Mouse (Mus musculus): ENCODE measurements around the gene Negr1. TPM values are rescaled to one million over a fixed set of nuclear protein-coding genes. Genes with fewer than 3 reads are reported as not detected.

Gene Negr1
- polyA plus RNA-seq, 1 experiment from 2014 or later: 6.0 TPM

GRCm38 (mm10) chr3:156886915-156887314, 325.3 kb downstream of the Negr1 start:
- H3K27me3 ChIP-seq (replicated peaks; ENCODE audit: control insufficient read depth, insufficient read depth, low read length): no peaks in the 10 kb centered on the region
- H3K36me3 ChIP-seq (ENCODE audit: control insufficient read depth, insufficient read depth, low read length): no peaks in the 10 kb centered on the region
- H3K27ac ChIP-seq (ENCODE audit: low read depth): no peak overlapping the region
- no peaks in the 10 kb centered on the region for H3K4me1 ChIP-seq (replicated peaks; ENCODE audit: control insufficient read depth, insufficient read depth, low read length)
- ATAC-seq (replicated peaks; ENCODE audit: low FRiP score, low TSS enrichment, low read depth) (no peak), DNase-seq (ENCODE audit: low spot score) (no peak)
- H3K9me3 ChIP-seq (ENCODE audit: control insufficient read depth, low read length): no peaks in the 10 kb centered on the region
- no peak overlapping the region for H3K4me2 ChIP-seq (ENCODE audit: low read length)
- H3K9ac ChIP-seq (ENCODE audit: low read length): no peak overlapping the region
- 72% methylated on average over 3 of the region's 3 CpGs for WGBS
- no peak overlapping the region for H3K4me3 ChIP-seq (ENCODE audit: low read depth, low read length)

- H3K9me3 ChIP-seq (ENCODE audit: control insufficient read depth, low read length): no peaks in the 10 kb centered on the region
- no peak for ATAC-seq (replicated peaks; ENCODE audit: low FRiP score, low TSS enrichment, low read depth)
- 85% methylated on average over 4 of the region's 4 CpGs for WGBS
Measured at GRCm38 (mm10) chr3:156890986-156891385, 329.4 kb downstream of the Negr1 start.

DNA sequence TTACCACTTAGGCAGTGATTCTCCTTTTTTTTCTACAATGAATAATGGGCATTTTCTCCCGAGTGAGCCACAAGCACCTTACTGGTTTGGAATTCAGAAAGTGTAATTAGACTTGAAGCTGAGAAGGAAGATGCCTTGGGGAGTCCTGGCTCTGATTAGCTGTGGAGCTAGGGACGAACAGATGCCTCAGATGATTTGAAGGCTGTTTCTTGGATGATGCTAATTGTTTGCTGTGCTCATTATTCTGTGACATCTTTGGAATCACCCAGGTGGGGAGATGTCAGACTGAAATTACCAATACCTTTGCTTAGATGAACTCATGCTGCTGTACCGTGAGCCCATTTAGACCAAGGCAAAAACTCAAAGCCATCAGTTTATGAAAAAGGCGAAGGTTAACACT, 333.7 kb downstream of the Negr1 start:
- WGBS: 50% methylated on average over 4 of the region's 4 CpGs

More at GRCm38 (mm10) chr3:156890986-156891385, 329.4 kb downstream of the Negr1 start:
- no peak overlapping the region for H3K4me2 ChIP-seq (ENCODE audit: low read length)
- no peaks in the 10 kb centered on the region for H3K27me3 ChIP-seq (replicated peaks; ENCODE audit: control insufficient read depth, insufficient read depth, low read length)
- H3K27ac ChIP-seq (ENCODE audit: low read depth): no peak overlapping the region
- no peaks in the 10 kb centered on the region for H3K4me1 ChIP-seq (replicated peaks; ENCODE audit: control insufficient read depth, insufficient read depth, low read length)
- no peak for DNase-seq (ENCODE audit: low spot score)
- no peak overlapping the region for H3K4me3 ChIP-seq (ENCODE audit: low read depth, low read length)
- H3K36me3 ChIP-seq (ENCODE audit: control insufficient read depth, insufficient read depth, low read length): no peaks in the 10 kb centered on the region
- H3K9ac ChIP-seq (ENCODE audit: low read length): no peak overlapping the region

DNA sequence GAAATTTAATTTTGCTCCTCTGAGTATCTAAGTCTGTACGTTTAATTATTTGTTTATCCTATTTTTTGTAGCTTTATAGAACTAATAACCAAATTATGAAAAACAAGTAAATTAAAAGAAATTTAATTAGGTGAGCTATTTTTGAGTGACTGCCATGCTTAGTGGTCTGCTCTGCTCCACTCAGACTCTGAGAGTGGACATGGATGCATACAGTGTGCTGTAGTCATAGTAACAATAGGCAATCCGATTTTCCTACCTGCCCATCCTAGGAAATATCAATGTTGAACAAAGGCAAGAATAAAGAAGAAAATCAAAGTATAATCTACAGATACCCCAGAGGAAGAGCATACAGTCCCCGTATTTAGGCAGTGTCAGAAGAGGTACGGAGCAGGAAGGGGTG, 334.5 kb downstream of the Negr1 start:
- DNase-seq (ENCODE audit: low spot score) (no peak), ATAC-seq (replicated peaks; ENCODE audit: low FRiP score, low TSS enrichment, low read depth) (no peak)
- H3K4me1 ChIP-seq (replicated peaks; ENCODE audit: control insufficient read depth, insufficient read depth, low read length): no peaks in the 10 kb centered on the region
- no peaks in the 10 kb centered on the region for H3K9me3 ChIP-seq (ENCODE audit: control insufficient read depth, low read length)
- WGBS: 79% methylated on average over 4 of the region's 4 CpGs
- no peak overlapping the region for H3K27ac ChIP-seq (ENCODE audit: low read depth)
- no peak overlapping the region for H3K9ac ChIP-seq (ENCODE audit: low read length)
- H3K4me2 ChIP-seq (ENCODE audit: low read length): no peak overlapping the region
- H3K4me3 ChIP-seq (ENCODE audit: low read depth, low read length): no peak overlapping the region
- no peaks in the 10 kb centered on the region for H3K27me3 ChIP-seq (replicated peaks; ENCODE audit: control insufficient read depth, insufficient read depth, low read length)
- H3K36me3 ChIP-seq (ENCODE audit: control insufficient read depth, insufficient read depth, low read length): no peaks in the 10 kb centered on the region

More for the DNA sequence above, 333.7 kb downstream of the Negr1 start:
- Histone ChIP-seq H3K27me3 (replicated peaks; ENCODE audit: control insufficient read depth, insufficient read depth, low read length) (no peaks in the 10 kb centered on the region), H3K36me3 (ENCODE audit: control insufficient read depth, insufficient read depth, low read length) (no peaks in the 10 kb centered on the region), H3K4me1 (replicated peaks; ENCODE audit: control insufficient read depth, insufficient read depth, low read length) (no peaks in the 10 kb centered on the region), H3K9me3 (ENCODE audit: control insufficient read depth, low read length) (no peaks in the 10 kb centered on the region), H3K4me3 (ENCODE audit: low read depth, low read length) (no peak overlapping the region), H3K9ac (ENCODE audit: low read length) (no peak overlapping the region), H3K4me2 (ENCODE audit: low read length) (no peak overlapping the region), H3K27ac (ENCODE audit: low read depth) (no peak overlapping the region)
- no peak for DNase-seq (ENCODE audit: low spot score)
- ATAC-seq (replicated peaks; ENCODE audit: low FRiP score, low TSS enrichment, low read depth): no peak

GRCm38 (mm10) chr3:156896552-156896951, 335.0 kb downstream of the Negr1 start:
- no peaks in the 10 kb centered on the region for H3K36me3 ChIP-seq (ENCODE audit: control insufficient read depth, insufficient read depth, low read length)
- no peak overlapping the region for H3K27ac ChIP-seq (ENCODE audit: low read depth)
- ATAC-seq (replicated peaks; ENCODE audit: low FRiP score, low TSS enrichment, low read depth): no peak
- DNase-seq (ENCODE audit: low spot score): no peak
- H3K4me1 ChIP-seq (replicated peaks; ENCODE audit: control insufficient read depth, insufficient read depth, low read length): no peaks in the 10 kb centered on the region
- H3K9ac ChIP-seq (ENCODE audit: low read length): no peak overlapping the region
- no peaks in the 10 kb centered on the region for H3K9me3 ChIP-seq (ENCODE audit: control insufficient read depth, low read length)
- WGBS: 75% methylated on average over 1 of the region's 1 CpGs
- H3K4me3 ChIP-seq (ENCODE audit: low read depth, low read length): no peak overlapping the region
- H3K4me2 ChIP-seq (ENCODE audit: low read length): no peak overlapping the region
- H3K27me3 ChIP-seq (replicated peaks; ENCODE audit: control insufficient read depth, insufficient read depth, low read length): no peaks in the 10 kb centered on the region

GRCm38 (mm10) chr3:156901140-156901539, 339.5 kb downstream of the Negr1 start:
- no peak for DNase-seq (ENCODE audit: low spot score)
- Histone ChIP-seq H3K9me3 (ENCODE audit: control insufficient read depth, low read length) (no peaks in the 10 kb centered on the region), H3K4me2 (ENCODE audit: low read length) (no peak overlapping the region), H3K27me3 (replicated peaks; ENCODE audit: control insufficient read depth, insufficient read depth, low read length) (no peaks in the 10 kb centered on the region), H3K4me1 (replicated peaks; ENCODE audit: control insufficient read depth, insufficient read depth, low read length) (no peaks in the 10 kb centered on the region), H3K36me3 (ENCODE audit: control insufficient read depth, insufficient read depth, low read length) (no peaks in the 10 kb centered on the region), H3K4me3 (ENCODE audit: low read depth, low read length) (no peak overlapping the region), H3K27ac (ENCODE audit: low read depth) (no peak overlapping the region), H3K9ac (ENCODE audit: low read length) (no peak overlapping the region)
- ATAC-seq (replicated peaks; ENCODE audit: low FRiP score, low TSS enrichment, low read depth): no peak
- 87% methylated on average over 3 of the region's 3 CpGs for WGBS

- no peaks in the 10 kb centered on the region for H3K4me1 ChIP-seq (replicated peaks; ENCODE audit: control insufficient read depth, insufficient read depth, low read length)
- DNase-seq (ENCODE audit: low spot score) (no peak), ATAC-seq (replicated peaks; ENCODE audit: low FRiP score, low TSS enrichment, low read depth) (no peak)
- no peak overlapping the region for H3K4me3 ChIP-seq (ENCODE audit: low read depth, low read length)
- no peaks in the 10 kb centered on the region for H3K27me3 ChIP-seq (replicated peaks; ENCODE audit: control insufficient read depth, insufficient read depth, low read length)
- H3K9ac ChIP-seq (ENCODE audit: low read length): no peak overlapping the region
- H3K4me2 ChIP-seq (ENCODE audit: low read length): no peak overlapping the region
- no peak overlapping the region for H3K27ac ChIP-seq (ENCODE audit: low read depth)
- H3K36me3 ChIP-seq (ENCODE audit: control insufficient read depth, insufficient read depth, low read length): no peaks in the 10 kb centered on the region
- H3K9me3 ChIP-seq (ENCODE audit: control insufficient read depth, low read length): no peaks in the 10 kb centered on the region
- WGBS: 87% methylated on average over 9 of the region's 9 CpGs
Measured at GRCm38 (mm10) chr3:156903925-156904576, 342.5 kb downstream of the Negr1 start.

DNA sequence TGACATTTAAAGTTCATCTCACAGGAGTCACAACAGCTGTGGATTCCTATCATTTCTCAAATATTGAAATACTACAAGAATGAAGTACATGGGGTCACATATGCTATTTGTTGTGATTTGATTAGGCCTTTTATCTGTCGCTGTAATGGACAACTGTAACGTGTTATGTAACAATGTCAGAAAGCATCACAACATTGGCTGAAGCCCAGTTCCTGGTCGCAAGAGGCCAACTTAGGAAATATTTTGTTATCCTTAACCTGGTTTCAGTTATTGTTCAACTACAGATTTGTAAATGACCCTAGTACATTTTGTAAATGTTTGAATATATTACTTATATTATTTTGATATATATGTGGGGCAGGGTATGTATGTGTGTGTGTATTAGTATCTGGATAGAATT, 351.2 kb downstream of the Negr1 start:
- H3K4me1 ChIP-seq (replicated peaks; ENCODE audit: control insufficient read depth, insufficient read depth, low read length): no peaks in the 10 kb centered on the region
- no peak for DNase-seq (ENCODE audit: low spot score)
- WGBS: 90% methylated on average over 3 of the region's 3 CpGs
- H3K9me3 ChIP-seq (ENCODE audit: control insufficient read depth, low read length): no peaks in the 10 kb centered on the region
- H3K4me2 ChIP-seq (ENCODE audit: low read length): no peak overlapping the region
- no peaks in the 10 kb centered on the region for H3K27me3 ChIP-seq (replicated peaks; ENCODE audit: control insufficient read depth, insufficient read depth, low read length)
- no peak overlapping the region for H3K4me3 ChIP-seq (ENCODE audit: low read depth, low read length)
- H3K27ac ChIP-seq (ENCODE audit: low read depth): no peak overlapping the region
- ATAC-seq (replicated peaks; ENCODE audit: low FRiP score, low TSS enrichment, low read depth): no peak
- H3K36me3 ChIP-seq (ENCODE audit: control insufficient read depth, insufficient read depth, low read length): no peaks in the 10 kb centered on the region
- H3K9ac ChIP-seq (ENCODE audit: low read length): no peak overlapping the region

- H3K27me3 ChIP-seq (replicated peaks; ENCODE audit: control insufficient read depth, insufficient read depth, low read length): no peaks in the 10 kb centered on the region
- H3K27ac ChIP-seq (ENCODE audit: low read depth): no peak overlapping the region
- H3K4me2 ChIP-seq (ENCODE audit: low read length): no peak overlapping the region
- H3K4me3 ChIP-seq (ENCODE audit: low read depth, low read length): no peak overlapping the region
- DNase-seq (ENCODE audit: low spot score) (no peak), ATAC-seq (replicated peaks; ENCODE audit: low FRiP score, low TSS enrichment, low read depth) (no peak)
- H3K4me1 ChIP-seq (replicated peaks; ENCODE audit: control insufficient read depth, insufficient read depth, low read length): 0 out of 2 replicates have a peak, but pooled peaks cover 3% of the 10 kb centered on the region
- H3K9me3 ChIP-seq (ENCODE audit: control insufficient read depth, low read length): no peaks in the 10 kb centered on the region
- no peaks in the 10 kb centered on the region for H3K36me3 ChIP-seq (ENCODE audit: control insufficient read depth, insufficient read depth, low read length)
- no peak overlapping the region for H3K9ac ChIP-seq (ENCODE audit: low read length)
Measured at GRCm38 (mm10) chr3:156921369-156921768, 359.8 kb downstream of the Negr1 start.

Measured in intestine, embryonic 14.5 days (tissue).